Mouse (Mus musculus) splenic B cell, adult 2 months (primary cell): Measurements from ENCODE around the gene Tsfm.
"Not testable (repeated sequence)": the region's sequence is repeated elsewhere in the genome, so short reads cannot be mapped to it uniquely, and the experiment has no call there.

Experiments used
- DNase-seq: peaks from one replicate; pipeline ENCODE4 v3.0.0-alpha.2; 2011; ENCODE audit warnings: low read depth, low spot score
- H3K27me3 ChIP-seq: 2 replicates; pipeline ENCODE4 v1.6.1; 2012; ENCODE audit warnings: mild to moderate bottlenecking, low read length, moderate library complexity, mixed read lengths; ENCODE audit not compliant: control insufficient read depth, poor library complexity, insufficient read depth, severe bottlenecking
- H3K36me3 ChIP-seq: 2 replicates; pipeline ENCODE4 v1.6.1; 2012; ENCODE audit warnings: mild to moderate bottlenecking, low read length, moderate library complexity, mixed read lengths; ENCODE audit not compliant: control insufficient read depth, poor library complexity, insufficient read depth, severe bottlenecking

Tsfm gene

GRCm38 (mm10) chr10:127069281-127070189, 38.9 kb upstream of the Tsfm start:
- H3K36me3 ChIP-seq = peaks cover 5% of the 10 kb centered on the region
- no peaks in the 10 kb centered on the region for H3K27me3 ChIP-seq
- DNase-seq = no peak

GRCm38 (mm10) chr10:127068360-127069038, 37.9 kb upstream of the Tsfm start:
- Histone ChIP-seq H3K27me3 (no peaks in the 10 kb centered on the region), H3K36me3 (peaks cover 5% of the 10 kb centered on the region)
- DNase-seq = no peak

- no peak for DNase-seq
- H3K36me3 ChIP-seq = peaks cover 5% of the 10 kb centered on the region
- no peaks in the 10 kb centered on the region for H3K27me3 ChIP-seq
Observed at GRCm38 (mm10) chr10:127066519-127067018, 35.9 kb upstream of the Tsfm start.

- no peak for DNase-seq
- H3K27me3 ChIP-seq = no peaks in the 10 kb centered on the region
- peaks cover 5% of the 10 kb centered on the region for H3K36me3 ChIP-seq
Observed at GRCm38 (mm10) chr10:127065981-127066380, 35.3 kb upstream of the Tsfm start.

- Histone ChIP-seq H3K36me3 (peaks cover 5% of the 10 kb centered on the region), H3K27me3 (no peaks in the 10 kb centered on the region)
- peak; percentile 34 for DNase-seq
Observed at GRCm38 (mm10) chr10:127063913-127064870, 33.6 kb upstream of the Tsfm start.

- H3K36me3 ChIP-seq = peaks cover 5% of the 10 kb centered on the region
- peak; percentile 99 for DNase-seq
- H3K27me3 ChIP-seq = no peaks in the 10 kb centered on the region
Observed at GRCm38 (mm10) chr10:127063239-127063872, 32.7 kb upstream of the Tsfm start, which contains the start of gene Cdk4. Gene Cdk4 (plus strand): TSS chr10:127063534.

- Histone ChIP-seq H3K36me3 (peaks cover 2% of the 10 kb centered on the region), H3K27me3 (no peaks in the 10 kb centered on the region)
Observed at GRCm38 (mm10) chr10:127062503-127062902, 31.9 kb upstream of the Tsfm start.

GRCm38 (mm10) chr10:127062101-127062500, 31.5 kb upstream of the Tsfm start:
- not testable (repeated sequence) for H3K36me3 ChIP-seq, DNase-seq, H3K27me3 ChIP-seq

More at GRCm38 (mm10) chr10:127062503-127062902, 31.9 kb upstream of the Tsfm start:
- no peak for DNase-seq

- H3K36me3 ChIP-seq = no peaks in the 10 kb centered on the region; the same call in none of the 2 replicates
- no peaks in the 10 kb centered on the region for H3K27me3 ChIP-seq
- no peak for DNase-seq
Observed at GRCm38 (mm10) chr10:127061513-127061912, 30.9 kb upstream of the Tsfm start.

GRCm38 (mm10) chr10:127061085-127061484, 30.4 kb upstream of the Tsfm start:
- Histone ChIP-seq H3K36me3 (no peaks in the 10 kb centered on the region; the same call in none of the 2 replicates), H3K27me3 (no peaks in the 10 kb centered on the region)
- DNase-seq = no peak

GRCm38 (mm10) chr10:127059968-127060916, 29.6 kb upstream of the Tsfm start, which contains the start of gene March9:
Gene March9 (minus strand): TSS chr10:127060184.
- peak; percentile 79 for DNase-seq
- H3K36me3 ChIP-seq = no peaks in the 10 kb centered on the region
- no peaks in the 10 kb centered on the region for H3K27me3 ChIP-seq

- H3K36me3 ChIP-seq = no peaks in the 10 kb centered on the region
- no peaks in the 10 kb centered on the region for H3K27me3 ChIP-seq
- no peak for DNase-seq
Observed at GRCm38 (mm10) chr10:127059174-127059967, 28.7 kb upstream of the Tsfm start.
